Mouse (Mus musculus) adrenal gland, postnatal 25 days (tissue): ENCODE results near the gene Caml. TPM values are rescaled to one million over a fixed set of nuclear protein-coding genes. Genes with fewer than 3 reads are reported as not detected.
"Not testable (repeated sequence)": the region's sequence is repeated elsewhere in the genome, so short reads cannot be mapped to it uniquely, and the experiment has no call there.

ENCODE experiments used
- DNase-seq: peaks from one replicate; pipeline ENCODE4 v3.0.0; 2021; ENCODE audit warnings: mixed read lengths
- total RNA-seq: library from RNA; stranded (reverse); gene quantifications from 2 replicates; pipeline ENCODE4 v1.2.3, GENCODE M21; 2021

Caml gene
- total RNA-seq, 1 experiment from 2014 or later: 37.7 TPM

DNA sequence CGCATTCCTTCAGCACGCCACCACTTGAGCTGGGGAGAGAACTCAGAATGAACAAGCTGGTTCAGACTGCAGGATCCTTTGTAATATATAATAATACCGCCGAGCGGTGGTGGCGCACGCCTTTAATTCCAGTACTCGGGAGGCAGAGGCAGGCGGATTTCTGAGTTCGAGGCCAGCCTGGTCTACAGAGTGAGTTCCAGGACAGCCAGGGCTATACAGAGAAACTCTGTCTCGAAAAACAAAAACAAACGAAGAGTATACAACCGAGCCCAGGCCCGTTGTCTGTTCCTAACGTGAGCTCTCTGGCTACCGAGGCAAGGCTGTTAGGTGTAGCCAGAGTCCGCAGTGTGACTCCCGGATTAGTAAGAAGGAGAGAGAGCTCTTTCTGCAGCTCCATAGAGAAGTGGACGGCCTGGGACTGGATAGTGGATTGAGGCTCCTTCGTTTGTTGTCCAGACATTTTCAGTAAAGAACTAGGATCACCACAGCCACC is 603 bp upstream of the Caml start:
- not testable (repeated sequence) for DNase-seq

DNA sequence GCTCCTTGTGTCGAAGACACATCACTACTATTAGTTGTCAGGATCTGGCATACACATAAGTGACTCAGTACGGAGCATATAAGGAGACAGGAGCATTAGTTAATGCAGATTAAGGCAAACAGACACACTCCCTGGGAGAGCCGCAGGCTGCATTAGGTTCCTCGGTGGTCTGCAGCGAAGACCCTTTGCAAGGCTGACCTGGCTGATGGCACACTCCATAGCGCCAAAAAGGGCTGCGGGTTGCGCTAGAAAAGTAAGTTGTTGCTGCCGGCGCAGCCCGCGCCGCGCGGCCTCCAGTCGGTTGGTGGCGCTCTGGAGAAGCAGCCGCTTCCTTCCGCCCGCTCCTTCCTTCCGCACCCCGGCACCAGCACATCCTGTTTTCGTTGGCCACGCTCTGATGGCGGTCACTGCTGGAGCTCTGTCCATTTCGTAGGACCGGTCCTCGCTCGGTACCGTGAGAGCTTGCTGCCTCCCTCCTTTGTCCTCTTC is 11.9 kb downstream of the Caml start, which contains the start of gene Ddx46:
Gene Ddx46 (plus strand): TSS at position 389 of the 489 bp plus-strand sequence.
- DNase-seq: peak; percentile 90

DNA sequence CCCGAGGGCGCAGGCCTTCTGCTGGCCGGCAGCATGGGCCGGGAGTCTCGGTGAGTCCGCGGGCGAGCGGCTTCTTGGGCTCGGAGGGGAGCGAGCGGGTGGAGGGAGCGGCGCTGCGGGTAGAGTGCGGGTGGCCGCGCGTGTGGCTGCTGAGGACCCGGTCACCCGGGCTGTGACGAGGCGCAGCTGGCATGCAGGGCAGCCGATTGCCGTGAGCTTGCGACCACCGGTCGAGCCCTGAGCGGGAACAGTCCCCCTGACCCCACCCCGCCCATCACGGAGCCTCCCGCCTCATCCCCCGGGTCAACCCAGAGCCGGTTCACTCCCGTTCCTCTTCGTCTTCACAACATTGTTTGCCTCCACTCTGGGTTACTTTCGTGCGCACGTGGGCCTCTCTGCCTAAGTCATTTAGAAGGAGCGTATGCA is 12.4 kb downstream of the Caml start:
- peak; percentile 5 for DNase-seq

DNA sequence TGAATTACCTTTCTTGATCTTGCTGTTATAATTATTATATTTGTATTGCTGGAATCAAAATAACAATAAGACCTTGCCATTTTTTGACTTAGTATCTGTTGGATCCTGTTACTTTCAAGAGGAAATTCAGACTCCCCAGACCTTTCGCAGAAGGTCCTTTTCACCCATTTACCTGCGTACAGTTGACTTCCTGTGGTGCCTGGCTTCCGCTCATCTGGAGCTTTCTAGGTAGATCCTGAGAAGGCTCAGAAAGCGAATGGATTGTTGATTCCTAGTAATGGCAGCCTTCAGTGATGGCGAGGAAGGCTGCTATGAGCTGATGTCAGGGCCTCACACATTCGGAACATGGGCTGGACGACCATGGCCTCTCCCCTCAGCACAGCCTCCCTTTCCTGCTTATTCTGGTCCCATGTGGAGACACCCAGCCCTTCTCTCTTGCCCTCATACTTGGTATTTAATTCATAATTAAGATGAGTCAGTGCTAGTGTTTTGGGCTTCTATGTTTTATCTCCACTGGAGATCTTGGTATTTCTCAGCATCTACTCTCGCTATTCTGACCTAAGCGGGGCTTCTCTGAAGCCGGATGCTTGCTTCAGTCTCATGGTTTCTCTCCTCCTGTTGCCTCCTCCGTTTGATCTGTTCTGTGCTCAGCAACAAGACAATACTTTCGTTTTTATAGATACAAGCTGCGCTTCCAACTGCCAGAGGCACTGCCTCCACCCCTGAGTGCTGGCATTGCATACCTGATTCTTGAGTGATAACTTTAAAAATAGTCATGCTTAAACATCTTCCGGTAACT is 13.6 kb downstream of the Caml start:
- DNase-seq: no peak

DNA sequence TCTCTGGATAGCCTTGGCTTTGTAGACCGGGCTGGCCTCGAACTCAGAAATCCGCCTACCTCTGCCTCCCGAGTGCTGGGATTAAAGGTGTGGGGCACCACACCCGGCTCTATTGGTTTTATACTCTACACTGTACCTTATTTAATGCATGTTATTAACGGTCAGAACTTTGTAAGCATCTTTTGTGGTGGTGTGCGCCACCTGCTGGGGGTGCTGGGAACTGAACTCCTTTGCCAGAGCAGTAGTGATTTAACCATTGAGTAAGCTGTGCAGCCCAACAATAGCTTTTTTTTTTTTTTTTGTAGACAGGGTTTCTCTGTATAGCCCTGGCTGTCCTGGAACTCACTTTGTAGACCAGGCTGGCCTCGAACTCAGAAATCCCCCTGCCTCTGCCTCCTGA is 17.7 kb downstream of the Caml start:
- peak; percentile 81 for DNase-seq

DNA sequence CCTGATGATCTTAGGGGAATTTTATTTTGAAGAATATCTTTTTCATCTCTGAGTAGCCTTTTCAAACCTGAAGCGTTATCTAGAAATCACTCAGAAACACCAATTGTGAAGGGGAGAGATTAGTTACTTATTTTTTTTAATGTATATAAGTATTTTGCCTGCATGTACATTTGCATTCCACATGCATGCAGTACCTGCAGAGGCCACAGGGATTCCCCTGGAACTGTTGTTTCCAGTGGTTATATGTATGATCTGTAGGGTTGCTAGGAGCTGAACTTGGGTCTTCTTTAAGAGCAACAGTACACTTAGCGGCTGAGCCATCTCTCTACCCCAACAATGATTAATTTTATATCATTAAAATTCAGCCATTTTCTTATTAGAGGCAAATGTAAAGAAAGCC is 21.7 kb downstream of the Caml start:
- no peak for DNase-seq

DNA sequence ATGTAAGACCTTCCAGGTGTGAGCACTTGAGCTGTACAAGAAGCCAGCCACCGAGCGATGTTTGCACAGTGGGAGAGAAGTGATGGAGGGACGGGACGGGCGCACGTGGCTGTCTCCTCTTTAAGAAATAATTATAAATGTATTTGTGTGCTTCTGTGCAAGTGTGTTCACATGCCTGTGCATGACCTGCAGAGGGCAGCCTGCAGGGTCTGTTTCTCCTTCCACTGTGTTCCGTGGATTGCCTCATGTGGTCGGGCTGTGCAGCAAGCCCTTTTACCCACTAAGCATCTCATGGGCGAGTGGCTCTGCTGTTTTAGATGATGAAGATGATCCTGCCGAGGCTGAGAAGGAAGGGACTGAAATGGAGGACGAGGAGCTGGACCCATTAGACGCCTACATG is 27.3 kb downstream of the Caml start:
- no peak for DNase-seq

DNA sequence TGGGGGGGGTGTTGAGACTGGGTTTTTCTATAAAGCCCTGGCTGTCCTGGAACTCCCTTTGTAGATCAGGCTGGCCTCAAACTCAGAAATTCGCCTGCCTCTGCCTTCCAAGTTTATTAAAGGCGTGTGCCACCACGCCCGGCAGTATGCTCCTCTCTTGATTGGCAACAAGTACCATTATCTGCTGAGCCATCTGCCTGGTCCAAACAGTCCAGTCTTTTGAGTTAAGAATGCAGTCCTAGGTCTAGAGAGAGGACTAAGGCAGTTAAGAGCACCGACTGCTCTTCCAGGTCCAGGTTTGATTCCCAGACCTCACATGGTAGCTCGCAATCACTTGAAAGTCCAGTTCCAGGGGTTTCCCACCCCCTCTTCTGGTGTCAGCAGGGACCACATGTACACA is 28.2 kb downstream of the Caml start:
- no peak for DNase-seq

DNA sequence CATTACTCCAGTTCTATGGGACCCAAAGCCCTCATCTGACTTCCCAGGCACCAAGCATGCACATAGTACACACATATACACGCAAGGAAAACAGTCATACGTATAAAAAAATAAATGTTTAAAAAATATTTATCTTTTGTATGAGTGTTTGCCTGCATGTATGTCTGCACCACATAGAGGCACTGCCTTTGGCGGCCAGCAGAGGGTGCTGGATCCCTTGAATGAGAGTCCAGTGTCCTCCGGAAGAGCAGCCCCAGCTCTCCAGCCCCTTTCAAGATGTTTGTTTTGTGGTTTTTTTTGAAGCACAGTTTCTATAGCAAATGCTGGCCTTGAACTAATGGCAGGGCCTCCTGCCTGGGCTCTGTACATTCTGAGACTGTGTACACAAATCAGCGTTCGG is 45.7 kb downstream of the Caml start:
- DNase-seq: peak; percentile 61

DNA sequence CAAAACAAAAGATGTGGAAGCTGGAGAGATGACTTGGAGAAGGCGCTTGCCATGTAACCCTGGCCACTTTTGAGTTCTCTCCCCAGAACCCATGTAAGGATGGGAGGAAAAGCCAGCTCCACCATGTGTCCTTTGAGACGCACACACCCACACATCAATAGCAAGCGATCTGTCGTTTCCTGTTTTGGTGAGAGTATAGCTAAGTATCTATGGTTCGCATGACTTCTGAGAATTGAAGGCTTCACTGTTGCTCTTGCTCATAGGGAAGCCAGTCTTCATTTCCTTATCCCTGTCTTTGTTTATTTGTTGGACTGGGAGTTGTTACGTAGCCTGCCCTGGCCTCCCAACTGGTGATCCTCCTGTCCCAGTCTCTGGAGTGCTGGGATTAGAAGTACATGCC is 49.9 kb downstream of the Caml start:
- no peak for DNase-seq

DNA sequence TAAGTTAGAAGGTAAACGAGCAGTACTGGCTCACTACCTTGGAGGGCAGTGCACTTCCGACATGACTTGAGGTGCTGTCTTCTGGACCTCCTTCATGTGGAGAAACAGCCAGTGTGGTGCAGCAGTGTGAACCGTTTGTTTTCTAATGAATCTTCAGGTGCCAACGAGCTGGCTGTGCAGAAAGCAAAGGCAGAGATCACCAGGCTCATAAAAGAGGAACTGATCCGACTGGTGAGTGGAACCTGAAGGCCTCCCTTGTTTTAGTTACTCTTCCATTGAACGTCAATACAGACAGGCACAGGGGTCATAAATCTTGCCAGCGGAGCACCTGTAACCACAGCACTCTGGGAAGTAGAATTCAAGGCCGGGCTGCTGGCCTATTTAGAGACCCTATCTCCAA is 54.6 kb downstream of the Caml start:
- DNase-seq: no peak

Other genes with a start within 250 kb of the Caml start
- not detected in 2 replicates for gene Slc34a1, start 224.8 kb upstream of the Caml start, total RNA-seq
- not detected in 2 replicates for gene Pfn3, start 207.8 kb upstream of the Caml start, total RNA-seq
- 0.15 and 3.3 TPM in 2 replicates for gene F12, start 196.2 kb upstream of the Caml start, total RNA-seq
- gene Grk6, start 177.9 kb upstream of the Caml start, total RNA-seq: 47.9 and 62.1 TPM in 2 replicates
- 3.8 and 3.9 TPM in 2 replicates for gene Prr7, start 158.7 kb upstream of the Caml start, total RNA-seq
- 14.6 and 19.1 TPM in 2 replicates for gene Dbn1, start 134.9 kb upstream of the Caml start, total RNA-seq
- 17.6 and 18.7 TPM in 2 replicates for gene Pdlim7, start 109.3 kb upstream of the Caml start, total RNA-seq
- 3.4 and 4.4 TPM in 2 replicates for gene Dok3, start 93.7 kb upstream of the Caml start, total RNA-seq
- 52.6 and 57.3 TPM in 2 replicates for gene Ddx41, start 86.3 kb upstream of the Caml start, total RNA-seq
- gene Fam193b, start 51.9 kb upstream of the Caml start, total RNA-seq: 75.2 and 75.3 TPM in 2 replicates
- gene Tmed9, start 49.3 kb upstream of the Caml start, total RNA-seq: 144 and 170 TPM in 2 replicates
- gene B4galt7, start 23.1 kb upstream of the Caml start, total RNA-seq: 16.4 and 19.7 TPM in 2 replicates
- 39.2 and 48.2 TPM in 2 replicates for gene Ddx46, start 12.0 kb downstream of the Caml start, total RNA-seq
- gene B230219D22Rik, start 70.1 kb downstream of the Caml start, total RNA-seq: 59.9 and 65.1 TPM in 2 replicates
- 58.1 and 65.7 TPM in 2 replicates for gene Txndc15, start 91.6 kb downstream of the Caml start, total RNA-seq
- gene Pcbd2, start 104.4 kb downstream of the Caml start, total RNA-seq: 62.0 and 83.2 TPM in 2 replicates
- gene Catsper3, start 161.6 kb downstream of the Caml start, total RNA-seq: 0.30 TPM in 1 of 2 replicates, not detected in the other
- gene Pitx1, start 213.2 kb downstream of the Caml start, total RNA-seq: not detected in 2 replicates